Mouse (Mus musculus) stomach, postnatal 0 days (tissue): ENCODE measurements around the gene Spag6l.

ENCODE experiments used
- CTCF ChIP-seq: IDR thresholded peaks from 2 replicates; pipeline ENCODE4 v1.5.1; 2016; ENCODE audit warnings: antibody characterized with exemption, low read depth, mild to moderate bottlenecking, moderate library complexity
- EP300 ChIP-seq: optimal IDR thresholded peaks from 2 replicates; pipeline ENCODE3; 2016; ENCODE audit warnings: antibody characterized with exemption

- TF ChIP-seq EP300: no peak
- TF ChIP-seq CTCF: no peak
Measured at GRCm38 (mm10) chr16:16855541-16855940, 26.3 kb upstream of the Spag6l start.
